Mouse (Mus musculus): ENCODE measurements around the gene Asl. TPM values are rescaled to one million over a fixed set of nuclear protein-coding genes. Genes with fewer than 3 reads are reported as not detected.

Asl gene
- polyA plus RNA-seq, 1 experiment from 2014 or later: 38.2 TPM

Other genes starting within 250 kb of the Asl start
- gene Psph, start 241.8 kb downstream of the Asl start, polyA plus RNA-seq (2014; fragmentation: Nextera tagmentation; extraction: Ambion mirVana): 47.2 and 61.2 TPM in 2 replicates
- gene Sumf2, start 182.3 kb downstream of the Asl start, polyA plus RNA-seq (2014; fragmentation: Nextera tagmentation; extraction: Ambion mirVana): 22.1 and 25.9 TPM in 2 replicates
- gene Chchd2, start 141.8 kb downstream of the Asl start, polyA plus RNA-seq (2014; fragmentation: Nextera tagmentation; extraction: Ambion mirVana): 1,049 and 1,237 TPM in 2 replicates
- 14.9 and 22.3 TPM in 2 replicates for gene Zbed5, start 133.5 kb downstream of the Asl start, polyA plus RNA-seq (2014; fragmentation: Nextera tagmentation; extraction: Ambion mirVana)
- 0.09 and 0.11 TPM in 2 replicates for gene Phkg1, start 130.7 kb downstream of the Asl start, polyA plus RNA-seq (2014; fragmentation: Nextera tagmentation; extraction: Ambion mirVana)
- gene Nupr1l, start 120.7 kb downstream of the Asl start, polyA plus RNA-seq (2014; fragmentation: Nextera tagmentation; extraction: Ambion mirVana): 3.8 and 5.6 TPM in 2 replicates
- 21.1 and 28.5 TPM in 2 replicates for gene Vkorc1l1, start 87.3 kb downstream of the Asl start, polyA plus RNA-seq (2014; fragmentation: Nextera tagmentation; extraction: Ambion mirVana)
- 20.7 and 21.4 TPM in 2 replicates for gene Gusb, start 26.2 kb downstream of the Asl start, polyA plus RNA-seq (2014; fragmentation: Nextera tagmentation; extraction: Ambion mirVana)
- 50.7 and 51.2 TPM in 2 replicates for gene Crcp, start within 50 bp of the Asl start, polyA plus RNA-seq (2014; fragmentation: Nextera tagmentation; extraction: Ambion mirVana)
- gene Tpst1, start 44.1 kb upstream of the Asl start, polyA plus RNA-seq (2014; fragmentation: Nextera tagmentation; extraction: Ambion mirVana): 57.1 and 61.4 TPM in 2 replicates
- gene Kctd7, start 115.6 kb upstream of the Asl start, polyA plus RNA-seq (2014; fragmentation: Nextera tagmentation; extraction: Ambion mirVana): 10.9 and 12.4 TPM in 2 replicates
- 30.0 and 38.7 TPM in 2 replicates for gene Rabgef1, start 142.6 kb upstream of the Asl start, polyA plus RNA-seq (2014; fragmentation: Nextera tagmentation; extraction: Ambion mirVana)
- 22.5 and 22.7 TPM in 2 replicates for gene Tmem248, start 187.8 kb upstream of the Asl start, polyA plus RNA-seq (2014; fragmentation: Nextera tagmentation; extraction: Ambion mirVana)
- gene Sbds, start 226.3 kb upstream of the Asl start, polyA plus RNA-seq (2014; fragmentation: Nextera tagmentation; extraction: Ambion mirVana): 49.6 and 50.8 TPM in 2 replicates
- gene Tyw1, start 226.4 kb upstream of the Asl start, polyA plus RNA-seq (2014; fragmentation: Nextera tagmentation; extraction: Ambion mirVana): 25.2 and 29.4 TPM in 2 replicates